Mouse (Mus musculus) bone marrow, adult 2 months (tissue): ENCODE results near the gene Rad51.

ENCODE experiments used
- CTCF ChIP-seq: fragments of 200-500 bp; IDR thresholded peaks from 2 replicates; pipeline ENCODE4 v1.5.1; 2011; ENCODE audit warnings: low read length, control low read depth; ENCODE audit not compliant: control insufficient read depth, insufficient read depth
- POLR2A ChIP-seq: fragments of 200-500 bp; IDR thresholded peaks from 2 replicates; pipeline ENCODE4 v1.6.1; 2011; ENCODE audit warnings: low read depth, mild to moderate bottlenecking, control low read depth, low read length, borderline replicate concordance; ENCODE audit not compliant: control insufficient read depth

GRCm38 (mm10) chr2:119161247-119161646 is 48.7 kb downstream of the Rad51 start:
- no peak for TF ChIP-seq POLR2A
- no peak for TF ChIP-seq CTCF
